Mouse (Mus musculus): ENCODE measurements around the gene Fancd2os. TPM values are rescaled to one million over a fixed set of nuclear protein-coding genes. Genes with fewer than 3 reads are reported as not detected.

Fancd2os gene
- under 1 TPM; 0.23 to 0.45 TPM for total RNA-seq (2021)
- long read RNA-seq, experiment 1, result 0 reads
- long read RNA-seq, experiment 2, result 0 reads

GRCm38 (mm10) chr6:113600543-113601139 lies at the start of gene Fancd2os:
Fancd2os (minus strand) TSS chr6:113600715.
- DNase-seq (ENCODE audit: low spot score in 2 of 2), result no peak

GRCm38 (mm10) chr6:113650197-113650640 lies 49.7 kb upstream of the Fancd2os start:
- no peak for DNase-seq (ENCODE audit: low spot score in 2 of 2)

- peak in 1 of 2 experiments; percentile 43 for DNase-seq (ENCODE audit: low spot score in 2 of 2)
Measured at GRCm38 (mm10) chr6:113649346-113650196, 49.1 kb upstream of the Fancd2os start.

GRCm38 (mm10) chr6:113644808-113645207 lies 44.3 kb upstream of the Fancd2os start:
- peak in 1 of 2 experiments; percentile 57 for DNase-seq (ENCODE audit: low spot score in 2 of 2)

GRCm38 (mm10) chr6:113643967-113644366 lies 43.5 kb upstream of the Fancd2os start:
- no peak for DNase-seq (ENCODE audit: low spot score in 2 of 2)

- no peak for DNase-seq (ENCODE audit: low spot score in 2 of 2)
Measured at GRCm38 (mm10) chr6:113643021-113643420, 42.5 kb upstream of the Fancd2os start.

- no peak for DNase-seq (ENCODE audit: low spot score in 2 of 2)
Measured at GRCm38 (mm10) chr6:113642605-113643004, 42.1 kb upstream of the Fancd2os start.

GRCm38 (mm10) chr6:113639201-113639600 lies 38.7 kb upstream of the Fancd2os start:
- no peak for DNase-seq (ENCODE audit: low spot score in 2 of 2)

- peak; percentile 93 to 94 for DNase-seq (ENCODE audit: low spot score in 2 of 2)
Measured at GRCm38 (mm10) chr6:113638302-113639040, 38.0 kb upstream of the Fancd2os start, which contains the start of gene Irak2. Irak2 (plus strand) TSS chr6:113638467.

- DNase-seq (ENCODE audit: low spot score in 2 of 2), result no peak
Measured at GRCm38 (mm10) chr6:113632863-113633262, 32.3 kb upstream of the Fancd2os start.

- DNase-seq (ENCODE audit: low spot score in 2 of 2), result peak in 1 of 2 experiments; percentile 40
Measured at GRCm38 (mm10) chr6:113630322-113630721, 29.8 kb upstream of the Fancd2os start.

- DNase-seq (ENCODE audit: low spot score in 2 of 2), result peak in 1 of 2 experiments; percentile 40
Measured at GRCm38 (mm10) chr6:113624989-113625770, 24.7 kb upstream of the Fancd2os start.

- peak; percentile 86 to 91 for DNase-seq (ENCODE audit: low spot score in 2 of 2)
Measured at GRCm38 (mm10) chr6:113623941-113624751, 23.6 kb upstream of the Fancd2os start, which contains the start of gene Vhl. Vhl (plus strand) TSS chr6:113623959.

GRCm38 (mm10) chr6:113623386-113623785 lies 22.9 kb upstream of the Fancd2os start:
- no peak for DNase-seq (ENCODE audit: low spot score in 2 of 2)

GRCm38 (mm10) chr6:113615489-113615888 lies 15.0 kb upstream of the Fancd2os start:
- no peak for DNase-seq (ENCODE audit: low spot score in 2 of 2)

- DNase-seq (ENCODE audit: low spot score in 2 of 2), result peak; percentile 24 to 50
Measured at GRCm38 (mm10) chr6:113614997-113615396, 14.5 kb upstream of the Fancd2os start.

GRCm38 (mm10) chr6:113614152-113614551 lies 13.6 kb upstream of the Fancd2os start:
- no peak for DNase-seq (ENCODE audit: low spot score in 2 of 2)

- no peak for DNase-seq (ENCODE audit: low spot score in 2 of 2)
Measured at GRCm38 (mm10) chr6:113612258-113612969, 11.9 kb upstream of the Fancd2os start.

GRCm38 (mm10) chr6:113609293-113609692 lies 8.8 kb upstream of the Fancd2os start:
- DNase-seq (ENCODE audit: low spot score in 2 of 2), result no peak
